Mouse (Mus musculus) cerebellum, postnatal 10 days (tissue): ENCODE data around the gene Tenm4.
A peak's percentile ranks its signal among the peaks of the same experiment; 100 is the strongest.

Experiments used
- DNase-seq, 2 experiments: peaks; one replicate each; pipeline ENCODE4 v3.0.0; 2021; ENCODE audit warnings: mixed read lengths in 2 of 2

The Tenm4 gene

DNA sequence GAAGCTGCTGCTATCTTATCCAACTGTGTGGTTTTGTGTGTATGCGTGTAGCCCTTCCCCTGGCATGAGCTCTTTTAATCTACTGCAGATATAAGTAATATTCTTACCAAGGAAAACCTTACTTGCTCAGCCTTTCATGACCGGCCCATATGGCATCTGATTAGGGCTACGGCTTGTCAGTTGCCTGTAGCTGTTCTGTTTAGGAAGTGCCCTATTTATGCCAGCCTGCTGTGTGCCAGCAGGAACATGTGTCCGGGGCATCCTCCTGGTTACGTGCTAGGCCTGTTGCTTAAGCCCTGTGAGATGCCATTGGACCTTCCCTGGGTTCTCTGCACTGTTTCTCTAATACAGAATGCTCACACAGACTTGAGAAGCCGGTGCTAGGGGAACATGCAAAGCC lies 655.1 kb downstream of the Tenm4 start:
- peak; percentile 29 to 54 for DNase-seq

DNA sequence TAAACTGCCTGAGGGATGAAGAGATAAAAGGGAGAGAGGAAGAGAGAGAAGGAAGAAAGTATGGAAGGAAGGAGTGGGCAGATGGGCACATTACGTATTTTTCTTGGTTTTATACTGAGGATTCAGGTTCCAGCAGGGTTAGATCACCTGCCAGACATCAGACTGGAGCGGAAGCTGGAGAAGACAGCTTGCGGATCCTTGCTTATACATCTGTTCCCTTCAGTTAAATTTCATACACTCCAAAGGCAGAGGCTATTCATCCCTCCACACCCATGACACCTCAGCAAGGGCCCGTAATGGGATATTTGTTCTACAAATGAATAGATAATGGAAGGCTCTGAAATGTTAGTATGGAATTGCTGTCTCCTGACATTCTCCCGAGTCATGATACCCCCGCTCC lies 655.6 kb downstream of the Tenm4 start:
- DNase-seq: no peak

DNA sequence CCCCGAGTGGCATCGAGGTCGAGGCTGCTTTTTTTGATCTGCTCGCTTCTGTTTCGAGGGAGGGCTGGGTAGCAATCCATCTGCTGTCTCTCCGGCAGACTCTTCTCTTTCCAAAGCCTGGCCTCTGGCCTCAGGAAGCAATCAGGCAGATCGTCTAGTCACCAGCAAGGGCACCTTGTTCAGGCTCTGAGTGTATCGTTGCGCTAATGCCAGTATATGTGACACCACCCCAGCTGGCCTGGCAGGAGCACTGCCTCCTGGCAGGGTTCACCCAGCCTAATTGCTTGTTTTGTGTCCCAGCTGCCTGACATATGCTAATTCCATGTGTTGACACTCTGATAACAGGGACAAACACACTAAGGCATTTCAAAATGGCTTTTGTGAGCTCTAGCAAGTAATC lies 661.5 kb downstream of the Tenm4 start:
- peak; percentile 84 to 89 for DNase-seq

DNA sequence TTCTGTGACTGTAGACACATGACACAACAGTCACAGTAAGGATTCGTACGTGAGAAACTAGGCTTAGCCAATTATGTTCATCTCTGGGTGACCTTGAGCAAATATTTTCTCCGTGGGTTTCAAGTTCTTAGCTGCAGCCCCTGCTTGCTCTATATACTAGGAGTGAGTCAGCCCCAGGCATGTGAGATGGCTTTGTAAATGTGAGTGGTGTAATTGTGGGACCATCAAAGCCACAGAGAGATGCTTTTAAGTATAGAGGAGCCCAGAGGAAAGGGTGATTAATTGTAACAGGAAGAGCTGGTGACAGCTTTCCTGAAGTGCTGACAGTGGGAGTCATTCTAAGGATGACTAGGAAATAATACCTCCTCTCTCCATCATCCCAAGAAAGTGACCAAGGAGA lies 662.0 kb downstream of the Tenm4 start:
- no peak for DNase-seq

DNA sequence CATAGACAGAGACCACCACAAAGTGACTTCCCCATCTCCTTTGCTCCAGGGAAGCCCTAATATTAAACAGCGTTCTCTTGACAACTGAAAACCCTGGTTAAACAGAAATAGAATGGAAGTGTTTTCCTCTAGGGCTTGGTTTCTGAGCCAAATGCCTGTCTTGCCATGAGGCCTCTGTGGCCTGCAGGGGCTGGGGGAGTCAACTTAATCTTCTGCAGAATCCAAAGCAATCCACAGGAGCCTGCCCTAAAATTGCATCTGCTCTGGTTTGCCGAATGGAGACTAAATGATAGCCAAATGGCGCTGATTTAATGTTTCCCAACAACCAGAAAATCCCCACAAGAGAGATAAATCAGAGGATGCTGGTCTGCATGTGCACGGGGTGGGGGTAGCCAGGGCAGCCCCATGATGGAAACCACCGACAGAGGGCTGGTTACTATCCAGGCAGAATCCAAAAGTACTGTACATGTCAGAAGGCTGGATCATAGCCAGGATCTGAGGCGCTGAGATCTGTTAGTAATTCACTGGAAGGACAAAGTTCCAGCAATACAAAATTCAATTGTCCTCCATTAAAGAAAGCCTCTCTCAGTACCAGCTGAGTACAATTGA lies 663.7 kb downstream of the Tenm4 start:
- peak; percentile 77 to 78 for DNase-seq

DNA sequence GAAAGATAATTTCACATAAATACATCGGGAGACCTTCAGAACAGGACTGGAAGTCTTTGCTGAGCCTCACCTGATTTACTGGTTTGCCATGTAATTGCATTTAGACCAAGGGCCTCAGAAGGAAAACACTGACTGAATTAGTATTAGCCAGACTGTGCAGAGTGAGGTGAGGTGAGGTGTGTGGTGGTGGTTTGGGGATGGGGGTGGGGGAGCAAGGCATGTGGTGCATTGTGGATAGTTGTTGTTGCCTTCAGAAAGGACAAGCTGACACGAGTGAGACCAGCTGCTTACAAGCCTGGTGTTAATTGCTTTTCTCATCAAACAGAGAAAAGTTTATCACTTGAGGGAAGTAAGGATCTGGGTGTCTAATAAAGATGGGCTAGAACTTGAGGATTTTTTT lies 664.3 kb downstream of the Tenm4 start:
- DNase-seq: no peak

DNA sequence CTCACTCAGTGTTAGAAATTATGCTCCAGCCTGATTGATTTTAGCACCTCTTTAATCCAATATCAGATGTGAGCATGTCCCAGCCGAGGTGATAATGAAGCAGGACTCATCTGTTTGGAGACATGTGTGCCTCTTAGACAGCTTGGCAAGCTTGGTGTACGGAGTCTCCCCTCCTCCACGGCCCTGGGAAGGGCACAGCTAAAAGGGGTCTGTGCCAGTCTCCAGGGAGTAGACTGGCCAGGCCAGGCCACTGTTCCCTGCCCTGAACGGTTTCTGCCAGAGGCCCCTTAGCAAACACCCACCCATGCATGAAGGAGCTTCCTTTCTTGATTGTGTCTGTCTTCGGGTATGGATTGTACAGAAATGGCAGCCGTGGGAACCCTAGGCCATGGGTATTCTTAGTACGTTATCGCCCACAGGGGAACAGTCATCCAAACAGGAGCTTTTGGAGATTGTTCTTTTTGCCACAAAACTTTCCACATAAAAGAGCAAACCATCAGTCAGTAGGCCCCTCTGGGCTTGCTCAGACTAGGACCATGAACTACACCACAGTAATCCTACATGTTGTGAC lies 667.3 kb downstream of the Tenm4 start:
- peak in 1 of 2 experiments; percentile 49 for DNase-seq

DNA sequence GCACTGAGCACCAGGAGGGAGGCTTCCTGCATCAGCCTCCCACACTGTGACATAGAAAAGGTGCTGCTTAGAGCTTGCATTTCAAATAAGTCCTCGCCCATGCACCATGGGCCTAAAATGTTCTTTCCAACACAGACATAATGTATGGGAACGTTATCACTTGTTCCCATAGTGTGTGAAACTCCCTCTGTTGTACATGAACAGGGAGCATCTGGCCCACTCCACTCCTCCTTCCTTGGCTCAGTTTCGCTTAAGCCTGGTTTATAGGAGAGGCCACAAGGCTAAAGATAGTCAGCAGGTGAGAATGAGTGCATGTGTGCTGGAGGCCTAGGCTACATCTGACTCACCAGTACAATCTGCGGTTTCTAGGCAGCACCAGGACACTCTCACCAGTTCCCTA lies 667.9 kb downstream of the Tenm4 start:
- no peak for DNase-seq

DNA sequence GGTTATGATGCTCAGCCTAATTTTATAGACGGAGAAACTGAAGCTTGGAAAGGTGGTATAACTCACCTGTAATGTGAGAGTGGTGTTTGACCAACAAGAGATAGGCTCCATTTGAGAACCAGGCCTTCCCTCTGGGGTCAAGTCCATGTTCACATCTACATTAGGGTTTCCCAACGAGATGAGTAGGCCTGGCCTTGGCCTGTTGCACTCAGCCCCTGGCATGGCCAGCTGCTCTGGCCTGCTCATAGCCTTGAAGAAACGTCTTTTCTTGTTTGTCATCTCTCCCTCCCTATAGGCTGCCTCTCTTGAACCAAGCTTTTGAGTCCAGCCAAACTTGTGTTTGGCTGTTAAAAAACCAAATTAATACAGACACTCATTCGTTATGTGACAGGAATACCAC lies 668.5 kb downstream of the Tenm4 start:
- DNase-seq: no peak

DNA sequence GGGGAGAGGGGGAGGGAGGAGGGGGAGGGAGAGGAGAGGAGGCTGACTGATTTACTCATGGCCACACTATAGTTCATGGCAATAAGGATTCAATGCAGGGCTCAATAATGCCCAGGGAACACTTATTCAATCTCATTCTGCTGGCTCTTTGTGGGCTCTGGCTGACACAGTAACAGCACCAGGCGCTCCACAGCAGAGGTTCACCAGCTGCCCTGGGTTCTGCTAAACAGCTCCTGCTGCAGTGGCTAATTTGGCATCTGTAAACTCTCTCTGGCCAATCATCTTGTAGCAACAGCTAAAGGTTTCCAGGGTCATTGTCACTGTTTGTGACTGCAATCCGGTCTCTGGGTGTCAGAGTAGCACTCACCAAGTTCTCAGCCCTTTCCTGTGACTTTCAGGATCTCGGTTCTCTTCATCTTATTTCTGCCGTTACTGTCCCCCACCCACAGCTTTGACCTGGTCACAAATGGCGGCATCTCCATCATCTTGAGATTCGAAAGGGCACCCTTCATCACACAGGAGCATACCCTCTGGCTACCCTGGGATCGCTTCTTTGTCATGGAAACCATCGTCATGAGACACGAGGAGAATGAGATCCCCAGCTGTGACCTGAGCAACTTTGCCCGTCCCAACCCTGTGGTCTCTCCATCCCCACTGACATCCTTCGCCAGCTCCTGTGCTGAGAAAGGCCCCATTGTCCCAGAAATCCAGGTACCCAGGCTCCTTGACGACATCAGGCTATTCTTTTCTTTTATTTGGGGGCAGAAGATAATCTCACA lies 671.6 kb downstream of the Tenm4 start:
- DNase-seq: no peak

DNA sequence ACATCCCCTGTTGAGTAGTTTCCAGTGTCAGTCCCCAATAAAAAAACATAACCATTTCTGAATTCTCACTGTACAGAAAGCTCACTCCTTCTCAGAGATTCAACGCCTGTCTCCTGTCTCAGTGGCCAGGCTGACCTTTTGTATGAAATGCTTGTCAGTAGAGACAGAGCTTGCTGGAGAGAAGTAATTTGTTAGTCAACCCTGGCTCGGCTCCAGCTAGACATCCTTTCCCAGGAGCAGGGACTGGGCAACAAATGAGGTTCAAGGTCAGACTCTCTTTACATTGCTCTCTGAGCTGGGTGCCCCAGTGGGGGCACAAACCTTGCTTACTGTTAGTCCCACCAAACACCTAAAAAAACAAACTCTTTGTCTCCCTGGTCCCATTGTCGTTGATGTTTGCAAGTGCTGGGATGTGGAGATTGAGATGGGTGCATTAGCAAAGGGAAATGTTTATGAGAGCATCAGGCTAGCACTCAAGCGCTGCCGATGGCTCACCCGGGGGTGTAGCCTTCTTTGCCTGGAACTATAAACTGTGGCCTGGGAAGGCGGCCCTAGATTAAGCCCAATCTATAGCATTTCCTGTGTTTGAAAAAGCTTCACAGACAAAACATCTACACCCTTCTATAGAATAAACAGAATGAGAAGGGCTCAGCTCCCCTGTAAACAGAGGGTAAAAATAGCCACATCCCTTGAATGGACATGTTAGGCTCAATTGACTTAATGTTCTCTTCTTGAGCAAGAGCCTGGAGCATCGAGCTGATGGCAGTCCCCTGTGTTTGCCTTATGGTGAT lies 673.3 kb downstream of the Tenm4 start:
- no peak for DNase-seq

DNA sequence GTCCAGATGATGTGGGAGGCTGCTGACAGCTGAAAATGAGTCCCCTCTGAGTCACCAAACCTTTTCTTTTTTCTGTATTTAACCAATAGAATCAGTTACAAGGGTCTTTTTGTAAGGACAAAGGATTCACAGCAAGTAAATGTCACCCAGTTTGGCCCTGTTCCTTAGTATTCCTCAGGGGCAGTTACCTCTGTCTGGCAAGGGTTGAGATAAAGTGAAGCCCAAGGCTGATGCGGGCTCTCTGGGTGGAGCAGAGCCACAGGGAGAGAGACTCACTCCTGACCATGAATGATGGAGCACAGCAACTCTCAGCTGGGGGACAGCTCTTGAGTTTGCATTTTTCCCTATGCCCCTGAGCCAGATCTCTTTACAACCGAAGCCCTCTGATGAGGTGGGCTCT lies 681.7 kb downstream of the Tenm4 start:
- DNase-seq: no peak

DNA sequence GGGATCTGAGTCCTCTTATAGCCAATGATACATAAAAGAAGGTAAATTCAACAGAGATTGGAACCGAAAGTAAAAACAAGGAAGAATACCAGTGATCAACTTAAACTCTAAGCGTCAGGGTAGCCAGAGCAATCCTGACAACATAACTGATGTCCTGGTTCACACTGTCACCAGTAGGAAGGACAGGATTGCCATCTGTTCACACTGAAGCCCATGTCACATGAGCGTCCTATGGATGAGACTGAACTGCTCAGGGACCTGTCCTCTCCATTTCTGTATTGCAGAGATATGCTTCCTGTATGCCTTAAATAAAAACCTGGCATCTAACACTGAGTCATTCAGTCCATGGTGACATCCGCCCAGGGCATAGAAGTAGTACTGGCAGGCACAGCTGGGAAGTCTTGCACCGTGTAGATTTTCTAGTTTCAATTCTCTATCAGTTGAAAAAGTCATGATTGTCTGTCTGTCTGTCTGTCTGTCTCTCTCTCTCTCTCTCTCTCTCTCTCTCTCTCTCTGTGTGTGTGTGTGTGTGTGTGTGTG lies 684.9 kb downstream of the Tenm4 start:
- DNase-seq: no peak

DNA sequence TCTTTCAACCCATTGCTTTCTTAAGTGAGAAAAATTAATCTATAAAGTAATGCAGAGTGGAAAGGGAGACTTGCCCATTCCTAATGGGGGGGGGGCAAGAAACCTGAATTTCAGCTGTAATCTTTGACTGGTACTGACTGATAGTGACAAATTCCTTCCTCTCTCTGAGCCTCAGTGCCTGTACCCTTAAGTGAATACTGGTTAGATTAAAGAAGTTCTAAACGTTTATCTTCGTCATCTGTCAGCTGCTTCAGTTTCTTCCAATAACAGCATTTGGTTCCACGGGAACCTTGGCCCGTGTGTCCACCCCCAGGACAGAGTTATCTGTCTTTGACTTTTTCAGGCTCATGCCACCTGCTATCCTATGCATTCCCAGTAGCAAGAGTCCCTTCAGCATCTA lies 685.5 kb downstream of the Tenm4 start:
- no peak for DNase-seq

DNA sequence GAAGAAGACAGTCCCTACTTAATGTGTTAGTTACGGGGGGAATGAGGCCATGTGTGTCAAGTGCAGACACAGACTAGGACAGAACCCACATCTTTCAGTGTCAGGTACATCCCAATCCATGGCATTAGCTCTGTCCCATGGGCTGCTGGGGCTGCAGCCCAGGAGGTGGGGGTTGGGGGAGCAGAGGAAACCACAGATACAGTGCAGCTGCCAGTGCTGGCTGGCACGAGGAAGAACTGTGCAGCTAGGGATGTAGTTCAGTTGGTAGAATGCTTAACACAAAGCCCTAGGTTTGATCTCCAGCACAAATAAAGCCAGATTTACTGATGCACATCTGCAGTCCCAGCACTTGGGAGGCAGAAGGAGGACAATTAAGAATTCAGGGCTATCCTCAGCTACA lies 688.0 kb downstream of the Tenm4 start:
- DNase-seq: no peak

DNA sequence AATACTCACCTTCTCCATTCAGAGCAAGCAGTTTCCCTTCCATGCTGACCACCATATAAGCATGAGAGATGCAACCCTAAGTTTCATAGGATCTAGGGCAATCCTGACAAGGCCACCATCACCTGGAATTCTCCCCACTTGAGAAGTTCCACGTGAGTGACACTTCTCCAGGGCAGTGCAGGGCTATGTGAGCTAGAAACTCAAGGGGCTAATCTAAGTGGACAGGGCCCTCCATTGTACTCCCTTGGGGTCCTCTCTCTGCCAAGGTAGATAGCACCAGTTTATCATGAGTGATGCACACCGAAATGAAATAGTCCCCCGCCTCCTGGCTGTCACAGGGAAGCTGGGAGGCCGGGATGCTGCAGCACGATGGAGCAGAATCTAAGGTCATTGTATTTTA lies 688.6 kb downstream of the Tenm4 start:
- DNase-seq: no peak

DNA sequence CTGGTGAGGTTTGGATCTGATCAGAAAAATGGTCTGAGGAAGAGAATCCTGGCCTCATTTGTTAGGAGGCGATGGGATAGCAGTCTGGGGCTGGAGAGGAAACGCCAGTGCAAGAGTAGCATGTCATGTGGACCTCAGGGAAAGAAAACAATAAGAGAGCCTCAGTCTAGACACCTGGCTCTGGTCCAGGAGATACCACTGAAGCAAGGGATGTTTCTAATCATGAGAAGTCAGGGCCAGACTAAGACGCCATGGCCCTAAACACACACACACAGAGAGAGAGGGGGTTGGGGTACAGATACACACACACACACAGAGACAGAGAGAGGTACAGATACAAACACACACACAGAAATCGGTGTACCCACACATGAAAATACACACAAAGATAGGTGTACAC lies 689.6 kb downstream of the Tenm4 start:
- DNase-seq: no peak

DNA sequence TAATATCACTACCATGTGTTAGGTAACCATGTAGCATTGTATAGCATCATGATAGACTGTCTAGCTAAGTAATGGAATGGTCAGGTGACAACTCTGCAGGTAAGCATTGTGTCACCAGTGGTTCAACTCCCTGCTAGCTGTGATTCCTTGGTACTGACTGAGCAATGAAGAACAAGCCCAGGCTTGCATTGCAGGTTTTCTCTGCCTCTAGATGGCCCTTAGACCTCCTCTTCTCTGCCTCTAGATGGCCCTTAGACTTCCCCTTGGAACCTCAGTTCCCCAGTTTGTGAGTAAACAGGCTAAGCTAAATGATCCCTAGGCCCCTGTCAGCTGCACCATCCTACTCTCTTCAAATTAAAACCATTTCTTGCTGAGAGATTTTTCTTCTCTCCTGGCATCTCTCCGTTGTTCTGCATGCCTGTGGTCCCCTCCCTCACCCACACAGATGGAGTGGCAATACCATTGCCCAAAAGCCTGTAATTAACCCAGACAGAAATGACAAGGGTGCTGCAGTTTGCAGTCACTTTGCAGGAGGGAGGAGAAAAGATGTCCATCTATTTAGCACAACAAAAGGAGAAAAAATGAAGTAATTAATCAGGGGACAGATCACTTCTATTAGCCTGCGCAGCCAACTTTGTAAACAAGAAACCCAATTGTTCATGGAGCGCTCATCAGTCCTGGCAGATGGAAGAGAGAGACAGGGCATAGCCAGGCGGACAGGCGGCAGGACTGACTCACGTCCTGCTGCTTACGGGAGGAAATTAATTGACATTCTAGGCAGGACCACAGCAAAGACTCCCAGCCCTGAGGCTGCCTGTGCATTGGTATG lies 694.1 kb downstream of the Tenm4 start:
- DNase-seq: peak; percentile 32 to 57

DNA sequence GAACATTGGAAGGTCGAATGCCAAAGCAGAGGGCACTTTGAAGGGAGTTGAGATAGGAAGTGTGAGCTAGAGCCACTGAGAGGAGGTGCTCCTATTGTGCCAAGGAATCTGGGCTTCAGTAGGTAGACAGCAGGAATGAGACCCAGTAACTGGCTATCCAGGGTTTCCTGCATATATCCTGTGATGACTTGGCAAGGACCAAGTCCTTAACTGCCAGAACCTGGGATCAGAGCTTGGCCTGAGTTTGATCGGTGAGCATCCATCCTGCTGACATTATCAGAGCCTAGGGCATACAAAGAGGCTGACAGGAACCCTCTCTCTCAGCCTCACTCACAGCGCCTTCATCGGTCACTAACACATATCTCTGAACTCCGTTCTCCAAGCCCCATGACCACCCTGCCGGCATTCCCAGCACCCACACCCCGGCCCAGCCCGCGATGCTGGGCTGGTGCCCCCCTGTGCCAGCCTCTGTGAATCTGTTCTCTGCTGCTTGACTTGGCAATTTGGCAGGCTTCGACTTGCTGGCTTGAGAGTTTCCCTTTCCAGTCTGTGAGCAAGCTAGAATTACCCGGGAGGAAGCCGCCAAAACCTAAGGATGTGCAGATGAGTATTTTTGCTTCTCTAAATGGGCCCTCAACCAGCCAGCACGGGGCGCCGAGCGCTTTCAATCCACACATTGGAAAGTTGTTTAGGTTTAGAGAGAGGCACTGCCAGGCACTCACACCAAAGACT lies 698.2 kb downstream of the Tenm4 start:
- peak; percentile 94 to 96 for DNase-seq

DNA sequence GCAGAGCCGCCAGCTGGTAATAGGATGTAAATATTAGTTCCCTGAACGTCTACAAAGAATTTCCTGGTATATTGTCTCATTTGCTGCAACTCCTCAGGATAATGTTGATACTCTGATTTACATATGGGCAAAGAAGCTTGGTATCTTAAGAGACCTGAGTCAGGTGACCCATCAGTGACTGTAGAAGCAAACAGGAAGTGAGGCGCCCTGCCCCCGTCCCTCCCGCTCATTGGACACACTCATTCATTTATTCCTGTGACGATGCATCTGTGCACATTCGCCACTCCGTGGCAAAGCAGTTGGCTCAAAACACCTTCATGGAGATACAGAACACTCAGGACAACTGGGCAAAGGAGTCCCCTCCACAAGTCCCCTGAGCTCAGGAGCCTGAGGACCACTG lies 699.4 kb downstream of the Tenm4 start:
- DNase-seq: no peak

DNA sequence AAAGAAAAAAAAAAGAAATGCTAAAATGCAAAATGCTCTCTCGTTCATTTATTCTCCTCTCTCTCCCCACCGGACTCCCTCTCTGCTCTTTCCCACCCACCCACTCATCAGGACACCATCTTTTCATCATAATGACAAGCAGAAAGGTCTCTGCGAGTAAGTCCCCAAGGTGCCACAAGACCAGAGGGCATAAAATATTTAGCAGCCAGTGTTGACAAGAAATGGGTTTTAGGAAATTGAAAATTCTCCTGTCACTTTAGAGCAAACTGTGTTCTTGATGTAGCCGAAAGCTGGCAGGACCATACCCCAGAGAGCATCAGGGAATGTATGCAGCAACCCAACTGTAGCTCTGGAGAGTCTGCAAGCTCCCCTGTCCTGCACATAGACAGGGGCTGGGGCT lies 700.0 kb downstream of the Tenm4 start:
- no peak for DNase-seq
